Mouse (Mus musculus) layer of hippocampus, adult 6 months (tissue): ENCODE results near the gene Slc48a1. TPM values are rescaled to one million over a fixed set of nuclear protein-coding genes. Genes with fewer than 3 reads are reported as not detected.

ENCODE experiments used
- long read RNA-seq, 2 experiments: library from polyadenylated mRNA; unstranded; transcript quantifications; one replicate each; pipeline ENCODE4 v2.0.0; 2019 to 2020
- polyA plus RNA-seq: library from polyadenylated mRNA; unstranded; fragments of <200 nt; fragmentation: Nextera tagmentation; gene quantifications from 2 replicates; pipeline ENCODE4 v1.2.3, GENCODE M21; 2021

Slc48a1 gene
- 256 and 265 TPM in 2 replicates for polyA plus RNA-seq
- long read RNA-seq, experiment 1, transcript Slc48a1-201 (3 exons, 2,536 nt) = major isoform, 760 of 788 reads
- long read RNA-seq, experiment 1, partial matches to known transcripts = 1 of 788 reads
- long read RNA-seq, experiment 1, other reads (novel, unspliced or antisense) = 27 of 788 reads
- long read RNA-seq, experiment 2, transcript Slc48a1-201 (3 exons, 2,536 nt) = major isoform, 1,995 of 2,047 reads
- long read RNA-seq, experiment 2, partial matches to known transcripts = 22 of 2,047 reads
- long read RNA-seq, experiment 2, other reads (novel, unspliced or antisense) = 30 of 2,047 reads

DNA sequence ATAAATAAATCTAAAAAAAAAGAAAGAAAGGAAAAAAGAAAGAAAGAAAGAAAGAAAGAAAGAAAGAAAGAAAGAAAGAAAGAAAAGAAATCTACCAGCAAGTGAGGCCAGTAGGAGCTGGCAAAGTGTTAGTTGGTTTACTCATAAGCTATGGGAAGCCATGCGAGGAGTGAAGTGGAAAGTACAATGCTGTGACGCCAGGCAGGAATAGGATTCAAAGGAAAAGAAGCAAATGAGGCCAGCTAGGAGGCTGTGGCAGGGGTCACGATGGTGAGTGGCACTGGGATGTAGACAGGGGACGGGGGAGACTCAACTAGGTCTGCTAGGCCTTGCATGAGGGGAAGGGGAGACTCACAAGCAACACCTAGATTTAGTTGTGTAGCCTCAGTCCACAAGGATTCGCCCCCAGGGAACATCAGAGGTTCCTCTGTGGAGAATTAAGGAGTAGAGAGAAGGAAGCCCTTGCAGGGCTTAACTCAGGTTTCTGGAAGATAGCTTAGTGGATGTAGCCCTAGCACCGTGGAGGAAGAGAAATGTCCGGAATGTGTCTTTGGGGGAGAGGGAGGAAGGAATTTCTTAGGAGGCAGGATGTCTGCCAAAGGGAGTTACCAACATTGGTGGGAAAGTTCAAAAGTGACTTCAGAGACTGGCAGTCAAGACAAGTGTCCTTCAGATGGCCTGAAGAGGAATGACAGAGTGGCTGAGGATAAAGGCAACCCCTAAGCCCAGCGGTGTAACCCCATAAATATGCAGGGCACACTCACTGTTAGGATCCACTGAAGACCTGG is at the start of gene Slc48a1:
Slc48a1 (plus strand) TSS at position 210 of the 788 bp plus-strand sequence.

DNA sequence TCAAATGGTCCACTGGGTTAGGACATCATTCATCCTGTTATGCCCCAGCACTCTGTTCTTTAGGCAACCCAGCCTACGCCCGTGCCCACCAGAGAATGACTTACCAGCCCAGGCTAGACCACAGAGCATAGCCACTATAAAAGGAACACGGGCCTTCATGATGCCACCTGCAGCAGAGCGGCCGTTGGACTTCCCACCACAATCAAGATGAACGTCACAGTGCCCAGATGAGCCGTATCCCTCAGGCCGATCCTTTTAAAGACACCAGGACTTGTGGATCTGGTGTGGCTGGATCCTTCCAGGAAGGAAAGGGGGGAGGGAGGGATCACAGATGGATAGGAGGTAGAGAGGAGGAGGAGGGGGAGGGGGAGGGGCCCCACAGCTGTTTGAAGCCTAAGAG is 47.2 kb upstream of the Slc48a1 start, which contains the start of gene Endou:
Endou (minus strand) TSS at position 229 of the 400 bp plus-strand sequence.

DNA sequence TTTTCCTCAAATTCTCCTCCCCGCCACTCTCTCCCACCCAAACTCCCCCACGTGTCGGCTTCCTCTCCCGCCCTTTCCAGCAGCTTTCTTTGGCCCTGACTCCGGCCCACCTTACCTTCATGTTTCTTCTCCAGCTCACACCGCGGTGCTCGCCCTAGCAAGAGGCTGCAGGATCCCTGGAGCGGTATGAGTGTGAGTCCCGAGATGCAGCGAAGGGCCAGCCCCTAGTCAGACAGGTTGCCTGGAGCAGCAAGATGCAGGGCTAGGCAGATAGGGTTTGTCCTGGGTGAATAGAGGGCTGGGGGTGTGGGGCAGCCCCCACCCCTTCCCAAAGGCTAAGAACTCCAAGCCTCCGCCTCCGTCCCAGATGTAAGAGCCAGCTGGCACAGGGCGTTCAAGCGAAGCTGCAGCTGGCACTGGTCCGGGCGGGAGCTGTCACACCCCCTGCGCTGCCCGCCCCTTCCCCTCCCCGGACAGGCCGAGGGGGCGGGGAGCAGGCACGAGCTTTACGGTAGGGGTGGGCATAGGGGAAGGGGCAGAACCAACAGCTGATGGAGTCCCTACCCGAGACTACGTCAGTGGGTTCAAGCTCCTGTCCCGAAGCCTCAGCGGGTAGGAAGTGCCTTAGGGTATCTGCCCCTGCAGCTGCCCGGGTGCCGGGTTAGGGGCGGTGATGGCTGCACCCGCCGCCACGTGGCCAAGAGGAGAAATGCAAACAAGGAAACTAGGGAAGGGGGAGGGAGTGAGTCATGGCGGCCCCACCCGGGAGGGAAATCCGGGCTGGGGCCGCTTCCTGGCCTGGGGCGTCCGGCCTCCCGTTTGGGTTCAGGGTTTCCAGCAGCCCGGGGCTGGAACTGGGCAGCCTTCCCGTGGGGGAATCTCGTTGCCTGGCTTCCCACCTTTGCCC is 10.8 kb upstream of the Slc48a1 start, which contains the start of gene Rapgef3:
Rapgef3 (minus strand) TSS at position 693 of the 907 bp plus-strand sequence.

Other genes with a start within 250 kb of the Slc48a1 start
- 27.4 and 28.2 TPM in 2 replicates for gene Rpap3, start 72.7 kb upstream of the Slc48a1 start, polyA plus RNA-seq
- gene Endou, start 47.2 kb upstream of the Slc48a1 start, polyA plus RNA-seq = 0.69 and 1.6 TPM in 2 replicates
- gene Rapgef3, start 10.5 kb upstream of the Slc48a1 start, polyA plus RNA-seq = 8.4 and 10.5 TPM in 2 replicates
- 1.3 and 1.6 TPM in 2 replicates for gene Hdac7, start 66.0 kb downstream of the Slc48a1 start, polyA plus RNA-seq
- gene Vdr, start 132.1 kb downstream of the Slc48a1 start, polyA plus RNA-seq = 0.05 and 0.06 TPM in 2 replicates
- 55.4 and 62.2 TPM in 2 replicates for gene Tmem106c, start 185.7 kb downstream of the Slc48a1 start, polyA plus RNA-seq
- 0.19 and 0.23 TPM in 2 replicates for gene Col2a1, start 226.2 kb downstream of the Slc48a1 start, polyA plus RNA-seq